Mouse (Mus musculus) cerebellum, postnatal 36 days (tissue): ENCODE data around the gene Fpgs.

ENCODE experiments used
- DNase-seq, 2 experiments: peaks; one replicate each; pipeline ENCODE4 v3.0.0; 2021 to 2022; ENCODE audit warnings: mixed read lengths in 2 of 2

Gene Fpgs

DNA sequence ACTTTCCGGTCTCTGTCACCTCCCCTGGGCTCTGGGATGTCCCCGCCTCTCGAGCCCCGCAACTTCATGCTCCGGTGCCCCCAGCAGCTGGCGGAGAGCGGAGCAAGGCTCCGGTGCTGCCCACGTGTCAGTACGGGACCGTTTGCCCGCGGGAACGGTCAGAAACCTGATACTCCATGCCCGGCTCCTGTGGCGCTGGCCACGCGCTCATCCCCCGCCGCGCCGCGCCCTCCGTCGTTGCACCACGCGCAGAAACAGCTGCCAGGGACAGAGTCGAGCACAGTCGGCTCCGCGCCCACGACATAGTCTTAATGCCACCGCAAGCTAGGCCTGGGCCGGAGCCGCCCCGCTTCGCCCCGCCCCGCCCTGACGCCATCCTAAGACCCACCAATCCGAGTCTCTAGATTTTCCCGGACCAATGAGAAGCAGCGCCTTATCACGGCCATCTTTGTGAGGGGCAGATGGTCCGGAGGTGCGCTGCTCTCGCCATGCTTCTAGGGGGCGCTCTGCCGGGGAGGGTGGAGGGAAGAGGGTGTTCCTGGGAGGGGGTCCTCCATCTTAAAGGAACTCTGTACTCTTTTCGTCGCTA, 10.0 kb downstream of the Fpgs start:
- DNase-seq, result peak; percentile 89 to 94

DNA sequence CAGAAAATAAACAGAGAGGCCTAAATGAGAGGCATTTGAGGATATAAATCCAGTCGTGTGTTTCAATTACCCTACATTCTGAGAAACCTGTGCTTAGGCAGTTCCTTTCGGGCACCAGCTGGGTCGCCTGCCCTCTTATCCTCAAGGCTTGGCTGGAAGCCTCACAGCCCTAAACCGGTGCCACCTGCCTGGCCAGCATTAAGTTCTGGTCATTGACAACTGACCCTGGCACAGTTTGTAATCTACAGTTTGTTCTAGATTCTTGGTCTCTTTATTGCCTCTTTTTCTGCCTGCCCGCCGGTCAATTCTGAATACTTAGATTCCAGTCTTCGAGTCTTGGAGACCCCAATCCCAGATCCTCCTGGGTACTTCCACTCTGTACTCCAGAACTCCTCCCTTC, 10.7 kb downstream of the Fpgs start:
- no peak for DNase-seq

DNA sequence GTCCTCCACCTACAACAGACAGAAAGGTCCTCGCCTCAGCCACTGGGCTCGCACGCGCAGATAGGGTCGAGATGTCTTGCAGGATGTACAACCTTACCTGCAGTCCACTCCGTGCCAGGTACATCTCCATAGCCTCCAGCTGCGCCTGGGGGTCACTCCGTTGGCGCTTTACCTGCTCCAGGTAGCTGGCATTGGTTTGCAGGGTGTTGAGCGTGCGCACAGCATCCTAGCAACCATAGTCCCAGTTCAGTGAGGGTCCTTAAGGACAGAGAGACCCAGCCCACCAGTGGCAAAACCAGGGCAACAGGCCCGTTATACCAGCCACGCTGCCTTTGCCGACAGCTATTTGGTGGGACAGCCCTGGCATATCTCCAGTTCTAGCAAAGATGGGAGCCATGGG, 11.4 kb downstream of the Fpgs start:
- no peak for DNase-seq

DNA sequence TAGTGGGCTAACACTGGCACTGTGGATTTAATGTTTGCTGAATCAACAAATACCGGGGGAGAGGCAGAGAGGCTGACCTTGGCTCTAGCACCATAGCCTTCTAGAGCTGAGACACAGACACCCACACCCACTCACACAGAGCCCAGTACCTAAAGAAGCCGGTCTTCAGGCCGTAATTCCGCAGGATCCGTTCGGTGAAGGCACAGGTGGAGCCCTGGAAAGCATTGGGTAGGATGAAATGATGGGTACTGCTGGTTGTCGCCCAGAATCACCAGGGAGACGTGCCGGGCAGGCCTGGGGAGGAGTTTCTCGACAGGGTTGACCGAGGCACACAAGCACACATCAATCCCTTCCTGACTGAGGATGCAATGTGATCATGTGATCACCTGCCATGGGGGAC, 12.9 kb downstream of the Fpgs start:
- DNase-seq, result no peak

DNA sequence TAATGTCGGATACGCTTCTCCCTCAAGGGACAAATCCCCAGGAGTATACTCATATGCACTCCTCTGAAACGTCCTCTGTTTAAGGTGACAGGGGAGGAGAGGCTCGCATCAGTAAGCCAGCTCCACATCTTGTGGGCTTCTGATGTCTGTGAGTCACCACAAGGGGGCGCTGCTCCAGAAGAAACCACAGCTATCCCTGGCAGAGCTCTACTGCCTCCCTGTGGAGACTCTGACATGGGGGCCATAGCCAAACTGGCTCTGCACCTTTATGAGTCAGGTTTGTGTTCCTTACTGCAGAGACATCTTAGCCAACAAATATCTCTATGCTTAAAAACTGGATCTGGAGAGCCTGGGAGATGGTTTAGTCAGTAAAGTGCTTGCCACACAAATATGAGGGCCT, 14.5 kb downstream of the Fpgs start:
- DNase-seq, result peak; percentile 91 to 93

DNA sequence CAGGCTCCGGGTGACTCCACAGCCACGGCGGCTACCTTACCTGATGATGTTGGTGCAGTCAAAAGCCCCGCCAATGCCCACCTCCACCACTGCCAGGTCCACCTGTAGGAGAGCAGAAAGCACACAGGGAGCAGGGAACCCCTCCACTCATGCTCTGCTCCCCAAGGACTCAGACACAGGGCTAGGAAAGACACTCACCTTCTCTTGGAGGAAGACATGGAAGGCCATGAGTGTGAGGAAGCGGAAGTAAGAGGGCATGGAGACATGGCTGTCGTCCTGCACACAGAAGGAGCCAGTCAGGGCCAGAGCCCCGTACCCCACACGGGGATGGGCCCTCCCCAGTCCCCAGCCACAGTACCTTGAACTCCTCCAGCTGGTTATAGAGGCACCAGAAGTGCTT, 16.4 kb downstream of the Fpgs start:
- no peak for DNase-seq

DNA sequence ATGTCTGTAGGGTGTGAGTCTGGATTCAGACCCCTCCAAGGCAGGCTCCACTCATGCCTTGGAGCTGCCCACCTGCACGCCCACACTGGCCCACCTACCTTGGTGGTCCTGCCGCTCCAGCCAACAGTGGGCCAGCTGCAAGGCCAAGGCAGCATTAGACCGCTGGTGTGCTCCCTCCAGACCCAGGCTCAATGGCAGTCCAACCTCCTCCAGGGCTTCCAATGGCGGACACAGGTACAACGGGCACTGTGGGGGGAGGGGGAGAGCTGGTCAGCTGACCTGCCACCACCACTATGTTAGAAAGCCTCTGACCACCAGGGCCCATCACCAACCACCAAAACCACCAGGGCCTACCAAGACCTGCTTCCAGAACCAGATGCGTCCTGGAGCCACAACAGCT, 17.3 kb downstream of the Fpgs start:
- no peak for DNase-seq

DNA sequence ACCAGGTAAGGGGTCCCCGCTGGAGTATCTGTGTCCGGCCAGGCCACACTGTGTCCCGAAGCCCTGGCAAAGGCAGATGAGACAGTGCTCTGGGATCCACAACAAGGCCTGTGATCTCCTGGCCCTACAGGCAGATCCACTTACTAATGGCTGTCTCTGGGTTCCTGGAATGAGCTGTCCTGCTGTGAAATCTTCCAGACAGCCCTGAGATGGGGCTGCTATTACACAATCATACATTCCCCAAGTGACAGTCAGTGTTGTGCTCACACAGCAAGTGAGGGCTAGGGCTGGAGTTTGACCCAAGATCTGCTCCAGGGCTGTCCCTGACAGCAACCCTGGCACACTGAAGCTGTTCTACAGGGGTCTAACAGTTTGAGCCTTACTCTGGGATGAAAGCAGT, 18.1 kb downstream of the Fpgs start:
- no peak for DNase-seq

DNA sequence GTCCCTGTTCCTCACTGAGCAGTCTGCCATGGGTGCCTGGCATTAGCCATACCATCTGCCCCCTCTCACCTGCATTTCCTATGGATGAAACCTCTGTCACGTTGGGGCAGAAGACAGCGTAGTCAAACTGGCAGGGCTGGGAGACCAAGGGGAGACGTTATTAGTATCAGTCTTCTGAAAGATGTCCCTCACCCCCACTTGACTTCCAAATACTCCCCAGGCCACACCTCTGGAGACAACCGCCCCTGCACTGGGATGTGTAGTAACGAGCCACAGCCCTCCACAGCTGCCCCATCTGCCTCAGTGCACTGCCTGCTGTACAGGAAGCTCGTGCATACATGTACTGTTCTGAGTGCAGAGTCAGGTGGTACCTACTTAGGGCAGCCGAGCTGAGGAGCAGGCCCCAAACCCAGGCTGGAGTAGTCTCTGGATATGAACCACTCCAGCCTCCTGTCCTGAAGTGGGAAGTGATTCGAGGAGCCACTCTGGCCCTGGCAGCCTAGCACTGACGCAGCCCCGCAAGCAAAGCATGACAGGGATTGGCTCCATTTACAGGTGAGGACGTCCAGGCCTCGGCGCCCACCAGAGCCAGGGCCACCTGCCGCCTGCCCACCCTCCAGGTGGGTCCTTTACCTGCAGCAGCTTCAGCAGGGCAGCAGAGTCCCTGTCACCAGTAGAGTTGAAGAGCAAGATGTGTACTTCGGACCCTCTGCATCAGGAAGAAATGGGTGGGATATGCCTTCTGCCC, 19.1 kb downstream of the Fpgs start:
- no peak for DNase-seq

DNA sequence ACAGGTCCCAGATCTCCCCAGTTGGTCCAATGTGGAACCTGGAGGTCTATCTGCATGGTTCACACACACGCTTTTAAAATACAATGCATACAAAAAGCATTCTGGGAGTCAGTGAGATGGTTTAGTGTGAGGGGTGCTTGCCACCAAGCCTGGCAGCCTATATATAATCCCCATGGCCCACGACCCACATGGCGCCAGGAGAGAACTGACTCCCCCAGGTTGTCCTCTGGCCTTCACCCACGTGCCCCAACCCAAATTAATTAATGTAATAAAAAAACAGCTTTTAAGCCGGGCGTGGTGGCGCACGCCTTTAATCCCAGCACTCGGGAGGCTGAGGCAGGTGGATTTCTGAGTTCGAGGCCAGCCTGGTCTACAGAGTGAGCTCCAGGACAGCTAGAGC, 20.2 kb downstream of the Fpgs start:
- no peak for DNase-seq

DNA sequence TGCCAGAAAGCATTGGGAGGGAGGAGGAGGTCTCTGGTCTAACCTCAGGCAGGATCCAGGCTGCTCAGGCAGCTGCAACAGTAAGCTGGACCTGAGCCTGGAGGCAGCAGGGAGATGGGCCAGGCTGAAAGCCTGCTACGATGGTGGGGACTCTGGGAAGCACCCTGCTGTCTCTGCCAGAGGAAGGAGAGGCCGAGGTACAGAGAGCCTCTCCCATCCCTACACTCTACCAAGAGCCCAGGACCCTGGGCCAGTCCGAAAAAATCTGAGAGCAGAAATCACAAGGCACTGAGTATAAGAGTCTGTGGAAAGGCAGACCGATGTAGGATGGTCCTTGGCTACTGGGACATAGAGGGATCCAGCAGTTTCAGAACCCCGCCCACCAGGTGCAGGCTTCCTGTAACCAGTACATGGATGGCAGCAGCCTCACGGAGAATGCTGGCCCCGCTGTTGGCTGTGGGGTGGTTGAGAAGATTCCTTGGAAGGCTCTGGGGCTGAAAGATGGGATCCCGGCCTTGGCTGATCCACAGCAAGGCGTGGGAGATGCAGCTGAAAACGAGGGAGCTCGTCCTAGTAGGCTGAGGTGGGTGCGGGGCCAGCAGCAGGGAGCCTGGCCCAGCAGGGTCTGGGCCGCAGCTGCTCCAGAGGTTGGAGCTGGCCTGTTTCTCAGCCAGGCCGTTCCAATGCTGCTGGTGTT, 21.1 kb downstream of the Fpgs start:
- no peak for DNase-seq

DNA sequence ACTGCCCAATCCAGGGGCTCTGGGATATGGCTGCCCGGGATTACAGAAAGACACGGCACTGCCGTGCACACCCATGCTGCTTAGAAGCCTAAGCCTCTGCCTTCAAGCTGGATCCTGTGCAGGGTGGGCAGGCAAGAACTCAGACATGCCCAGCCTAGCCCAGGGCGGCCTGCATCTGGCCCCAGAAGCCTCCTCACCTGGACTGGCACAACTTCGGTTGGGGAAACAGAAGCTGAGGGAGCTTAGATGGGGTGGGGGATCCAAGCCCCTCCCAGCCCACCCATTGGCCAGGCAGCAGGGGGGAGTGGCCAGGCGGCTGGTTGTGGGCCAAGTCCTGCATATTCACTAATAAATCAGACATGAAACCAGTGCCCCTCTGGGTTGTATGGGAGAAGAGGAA, 22.2 kb downstream of the Fpgs start:
- no peak for DNase-seq

DNA sequence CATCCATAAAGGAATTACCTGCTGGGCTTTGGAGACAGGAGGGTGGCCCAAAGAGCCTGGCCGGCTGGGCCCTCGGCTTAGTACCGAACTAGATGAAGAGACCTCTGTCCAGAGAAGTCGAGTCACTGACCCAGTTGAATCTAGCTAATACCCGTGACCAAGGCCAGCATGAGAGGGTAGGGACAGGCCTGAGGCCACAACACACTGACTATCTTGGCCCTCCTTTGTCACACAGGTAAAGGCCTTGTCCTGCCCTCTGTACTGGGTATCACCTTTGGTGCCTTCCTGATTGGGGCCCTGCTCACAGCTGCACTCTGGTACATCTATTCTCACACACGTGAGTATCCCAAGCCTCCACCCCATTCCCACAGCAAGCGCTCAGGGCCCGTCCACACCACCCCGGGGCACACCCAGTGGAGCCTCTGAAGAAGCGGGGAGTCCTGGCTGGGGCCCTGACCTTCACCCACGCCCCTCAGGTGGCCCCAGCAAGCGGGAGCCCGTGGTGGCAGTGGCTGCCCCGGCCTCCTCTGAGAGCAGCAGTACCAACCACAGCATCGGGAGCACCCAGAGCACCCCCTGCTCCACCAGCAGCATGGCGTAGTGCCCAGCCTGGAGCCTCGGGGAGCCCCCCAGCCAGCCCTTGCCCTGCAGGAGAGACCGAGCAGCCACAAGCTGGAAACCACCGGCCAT, 22.8 kb downstream of the Fpgs start:
- no peak for DNase-seq

DNA sequence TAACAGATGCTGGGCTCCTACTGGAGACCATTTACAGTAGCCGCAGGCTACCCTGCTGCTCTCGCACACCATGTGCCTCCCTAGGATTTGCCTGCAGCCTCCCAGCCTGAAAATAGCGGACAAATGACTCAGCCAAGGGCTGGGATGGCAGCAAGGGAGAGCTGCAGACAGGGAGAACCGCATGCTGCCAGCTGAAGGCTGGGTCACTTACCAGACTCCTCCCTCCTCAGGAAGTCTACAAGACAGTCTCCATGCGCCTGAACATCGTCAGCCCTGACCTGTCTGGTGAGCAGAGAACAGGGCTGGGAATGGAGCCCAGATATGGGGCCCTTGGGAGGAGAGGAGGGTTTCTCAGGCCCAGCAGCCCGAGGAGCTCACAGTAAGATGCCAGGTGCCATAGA, 23.9 kb downstream of the Fpgs start:
- DNase-seq, result no peak

DNA sequence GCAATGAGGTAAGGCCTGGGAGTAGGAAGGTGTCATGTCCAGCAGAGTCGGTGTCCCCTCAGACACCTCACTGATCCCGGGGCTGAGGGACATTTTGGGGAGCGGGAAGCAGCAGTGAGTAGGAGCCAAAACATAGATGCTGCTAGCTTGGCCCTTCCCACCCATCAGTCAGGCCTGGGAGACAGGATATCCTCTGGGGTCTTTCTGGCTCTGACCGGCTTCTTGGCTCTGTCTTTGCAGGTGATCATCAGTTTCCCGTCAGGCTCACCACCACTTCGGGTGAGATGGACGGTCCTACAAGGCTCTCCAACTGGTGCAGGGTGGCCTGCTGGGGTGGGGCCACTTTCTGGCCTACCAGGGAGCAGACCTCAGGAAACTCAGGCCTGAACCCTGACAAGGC, 26.3 kb downstream of the Fpgs start:
- no peak for DNase-seq

DNA sequence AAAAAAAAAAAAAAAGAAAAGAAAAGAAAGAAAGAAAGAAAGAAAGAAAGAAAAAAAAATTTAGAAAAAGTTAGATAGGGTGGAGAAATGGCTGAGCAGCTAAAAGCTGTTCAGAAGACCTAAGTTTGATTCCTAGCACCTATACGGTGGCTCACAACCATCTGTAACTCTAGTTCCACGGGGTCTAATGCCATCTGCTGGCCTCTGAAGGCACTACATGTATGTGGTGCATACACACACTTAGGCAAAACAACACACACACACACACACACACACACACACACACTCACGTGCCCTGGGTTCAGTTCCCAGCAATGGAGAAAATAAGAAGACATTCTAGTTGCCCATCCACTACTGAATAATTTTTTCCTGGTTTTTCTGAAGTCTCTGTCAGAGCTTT, 27.1 kb downstream of the Fpgs start:
- no peak for DNase-seq

DNA sequence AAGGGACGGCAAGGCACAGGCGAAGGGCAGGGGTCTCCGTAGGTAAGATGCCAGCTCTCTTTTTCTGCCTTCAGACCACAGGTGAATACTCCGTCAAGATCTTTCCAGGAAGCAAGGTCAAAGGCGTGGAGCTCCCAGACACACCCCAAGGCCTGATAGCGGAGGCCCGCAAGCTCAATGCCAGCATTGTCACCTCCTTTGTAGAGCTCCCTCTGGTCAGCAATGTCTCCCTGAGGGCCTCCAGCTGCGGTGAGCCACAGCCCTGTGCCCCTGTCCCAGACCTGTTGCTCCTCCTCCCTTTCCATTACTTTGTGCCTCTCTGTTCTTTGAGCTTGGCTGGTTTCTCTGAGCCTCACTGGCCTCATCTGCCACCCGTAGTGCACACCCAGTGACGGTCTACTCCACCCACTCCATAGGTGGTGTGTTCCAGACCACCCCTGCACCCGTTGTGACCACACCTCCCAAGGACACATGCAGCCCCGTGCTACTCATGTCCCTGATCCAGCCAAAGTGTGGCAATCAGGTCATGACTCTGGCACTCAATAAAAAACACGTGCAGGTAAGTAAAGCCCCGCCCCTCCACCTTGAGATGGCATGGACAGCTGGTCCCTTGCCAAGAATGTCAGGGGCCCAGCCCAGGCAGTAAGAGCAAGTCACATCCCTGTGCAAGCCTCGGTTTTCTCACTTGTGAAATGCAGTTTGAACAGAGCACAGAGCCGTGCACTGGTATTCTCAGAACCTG, 30.6 kb downstream of the Fpgs start:
- no peak for DNase-seq

DNA sequence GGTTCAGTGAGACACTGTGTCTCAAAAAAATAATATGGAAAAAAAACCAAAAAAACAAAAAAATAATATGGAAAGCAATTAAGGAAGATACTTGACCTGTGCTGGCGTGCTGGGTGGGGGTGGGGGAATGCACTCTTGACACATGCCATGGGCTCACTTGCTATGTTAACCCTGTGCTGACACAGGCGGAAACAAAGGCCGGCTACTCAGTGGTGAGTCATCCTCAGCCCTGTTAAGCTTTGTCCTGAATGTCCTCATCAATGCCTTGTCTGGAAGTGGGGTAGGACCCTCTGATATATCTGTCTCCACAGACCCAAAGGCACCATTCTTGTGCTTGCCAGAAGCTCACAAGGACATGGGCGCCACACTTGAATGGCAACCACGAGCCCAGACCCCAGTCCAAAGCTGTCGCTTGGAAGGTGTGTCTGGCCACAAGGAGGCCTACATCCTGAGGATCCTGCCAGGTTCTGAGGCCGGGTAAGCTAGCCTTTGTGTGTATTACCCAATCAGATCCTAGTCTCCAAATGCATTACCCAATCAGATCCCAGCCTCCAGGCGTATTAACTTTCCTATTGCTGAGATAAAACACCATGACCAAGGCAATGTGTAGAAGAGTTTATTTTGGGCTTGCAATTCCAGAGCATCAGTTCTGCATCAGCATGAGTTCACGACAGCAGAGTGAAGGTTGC, 31.9 kb downstream of the Fpgs start:
- no peak for DNase-seq

DNA sequence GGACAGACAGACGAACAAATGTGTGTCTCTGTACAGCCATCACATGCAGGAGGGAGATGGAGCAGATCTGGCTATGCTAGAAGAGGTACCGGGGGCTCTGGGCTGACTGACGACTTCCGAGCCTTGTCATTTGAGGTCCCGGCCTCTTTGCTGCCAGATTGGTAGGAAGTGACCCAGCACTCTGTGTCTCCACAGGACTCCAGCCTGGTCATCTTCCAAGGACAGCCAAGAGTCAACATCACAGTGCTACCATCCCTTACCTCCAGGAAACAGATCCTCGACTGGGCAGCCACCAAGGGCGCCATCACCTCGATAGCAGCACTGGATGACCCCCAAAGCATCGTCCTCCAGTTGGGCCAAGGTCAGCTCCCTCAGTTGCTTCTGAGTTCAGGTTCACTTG, 32.8 kb downstream of the Fpgs start:
- DNase-seq, result no peak

DNA sequence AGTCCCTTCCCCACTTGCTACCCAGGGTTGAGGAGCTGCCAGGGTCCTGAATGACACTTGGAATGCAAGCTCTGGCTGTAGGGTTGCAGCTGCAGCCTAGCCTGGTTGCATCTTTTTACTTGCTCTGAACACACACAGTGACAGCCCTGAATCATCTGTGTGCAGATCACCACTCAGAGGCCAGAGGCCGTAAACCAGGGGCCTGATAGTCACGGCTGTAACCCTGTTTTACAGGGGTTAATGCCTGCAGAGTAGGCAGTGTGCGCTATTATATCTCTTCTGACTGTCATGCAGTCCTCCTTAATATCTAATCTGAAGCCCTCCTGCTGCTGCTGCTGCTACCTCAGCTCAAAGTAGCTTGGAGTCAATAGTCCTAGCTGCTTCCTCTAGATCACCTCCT, 34.1 kb downstream of the Fpgs start:
- no peak for DNase-seq

DNA sequence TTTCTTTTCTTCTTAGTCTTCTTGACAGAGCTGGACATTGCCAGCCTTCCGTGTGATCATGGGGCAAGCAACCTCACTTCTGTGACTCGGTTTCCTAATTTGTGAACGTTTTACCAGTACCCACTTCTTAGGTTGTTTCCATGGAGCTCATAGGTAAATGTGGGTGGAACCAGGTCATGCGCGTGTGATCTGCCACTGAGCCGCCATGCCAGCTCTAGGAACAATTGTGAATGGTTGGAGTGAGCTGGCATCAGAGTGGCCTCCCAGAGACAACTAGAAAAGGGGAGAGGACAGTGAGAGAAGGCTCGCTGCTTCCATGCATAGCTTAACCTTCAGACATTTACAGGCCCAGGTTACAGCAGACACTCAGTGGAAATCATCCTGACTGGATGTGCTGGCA, 35.8 kb downstream of the Fpgs start:
- DNase-seq, result no peak

DNA sequence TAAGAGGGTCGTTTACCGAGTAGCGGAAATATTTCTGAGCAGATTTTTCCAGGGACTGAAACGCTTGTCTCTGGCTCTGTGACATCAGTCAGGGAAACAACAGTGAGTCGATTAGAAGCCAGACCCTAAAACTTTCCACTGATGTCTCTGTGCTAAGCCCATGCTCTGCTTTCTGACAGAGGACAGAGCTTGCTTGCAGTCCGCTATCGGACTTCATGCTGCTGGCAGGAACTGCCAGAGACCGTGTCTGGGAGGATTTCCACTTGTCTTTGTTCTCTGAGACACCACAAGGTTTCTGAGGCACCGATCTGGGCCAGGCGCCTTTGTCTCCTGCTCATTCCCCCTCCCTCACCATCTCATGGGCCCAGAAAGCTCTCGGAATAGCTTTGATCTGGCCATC, 36.2 kb downstream of the Fpgs start:
- no peak for DNase-seq

DNA sequence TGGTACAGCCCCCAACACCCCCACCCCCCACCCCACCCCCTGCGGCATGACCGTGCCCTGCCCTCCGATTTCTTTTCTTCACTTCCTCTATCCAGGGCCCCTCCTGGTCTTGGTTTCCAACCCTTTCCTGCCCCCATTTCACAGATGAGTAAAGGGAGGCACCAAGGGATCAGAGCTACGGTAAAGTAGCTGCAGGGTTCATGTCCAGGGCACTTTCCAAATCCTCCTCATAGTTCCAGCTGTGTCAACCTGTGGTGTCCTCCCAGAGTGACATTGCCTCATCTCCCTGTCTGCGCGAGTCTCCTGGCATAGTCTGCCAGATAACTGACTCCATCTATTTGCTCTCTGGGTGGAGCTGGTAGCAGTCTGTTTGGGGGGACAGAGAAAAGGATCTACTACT, 38.1 kb downstream of the Fpgs start:
- DNase-seq, result no peak
